Mouse (Mus musculus): ENCODE measurements around the gene Gp1ba. TPM values are rescaled to one million over a fixed set of nuclear protein-coding genes. Genes with fewer than 3 reads are reported as not detected.

Gene Gp1ba
- total and polyA plus RNA-seq, 3 experiments = 0.25 to 0.84 TPM; not detected in 1

DNA sequence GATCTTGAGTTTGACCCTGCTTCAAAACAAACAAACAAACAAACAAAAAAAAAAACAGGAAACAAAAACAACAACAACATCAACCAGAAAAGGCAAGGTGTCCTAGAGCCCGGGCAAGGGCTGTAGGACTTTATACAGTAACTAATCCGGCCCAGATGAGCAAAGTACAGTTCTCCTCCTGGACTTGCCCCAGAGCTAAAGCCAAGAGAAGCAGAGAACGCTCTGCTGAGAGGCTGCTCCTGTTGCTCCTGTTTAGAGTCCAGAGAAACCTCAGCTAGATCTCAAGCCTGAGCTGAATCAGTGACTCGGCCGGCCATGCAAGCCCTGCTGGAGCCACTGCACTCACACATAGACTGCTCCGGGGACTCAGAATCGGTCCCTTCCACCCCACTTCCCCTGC lies 8.8 kb upstream of the Gp1ba start:
- no peak for DNase-seq (ENCODE audit: extremely low read depth)
- H3K4me1 ChIP-seq (ENCODE audit: control insufficient read depth in 1 of 2, insufficient read depth in 2 of 2) = peaks cover 0 to 8% of the 10 kb centered on the region in 2 experiments; a peak in 2 of 4 replicates
- dilution Hi-C loops (cut with MboI; ENCODE audit: extremely low pct_ligation_motif_present, extremely low pct_unique_long_range_greater_than_20kb, low sequenced_read_pairs) (no loop called here), in situ Hi-C loops (cut with MboI; ENCODE audit: low pct_ligation_motif_present, low pct_unique_long_range_greater_than_20kb, low sequenced_read_pairs) (loop anchor here (5.0 kb wide), 1 partner anchor 122 kb away; no protein-coding TSS in a partner anchor)
- no peaks in the 10 kb centered on the region for H3K79me2 ChIP-seq (replicated peaks; ENCODE audit: control insufficient read depth, extremely low read depth, insufficient read depth, poor library complexity, severe bottlenecking)
- H3K4me3 ChIP-seq (replicated peaks in 1 of 3; ENCODE audit: low read depth in 2 of 3, low read length in 2 of 3, poor library complexity in 1 of 3) = no peak overlapping the region
- no peak overlapping the region for H3K9ac ChIP-seq (ENCODE audit: insufficient read depth, low read depth)
- no peaks in the 10 kb centered on the region for H3K36me3 ChIP-seq (replicated peaks in 1 of 2; ENCODE audit: control insufficient read depth in 1 of 2, insufficient read depth in 1 of 2, low read length in 1 of 2)
- H3K9me3 ChIP-seq (replicated peaks; ENCODE audit: low read length) = no peaks in the 10 kb centered on the region
- TF ChIP-seq HCFC1 (IDR thresholded peaks at IDR 0.05; ENCODE audit: low read depth, low read length) (no peak), UBTF (IDR thresholded peaks at IDR 0.05; ENCODE audit: low read depth, low read length) (no peak)
- no peaks in the 10 kb centered on the region for H3K27me3 ChIP-seq (replicated peaks)
- no peak overlapping the region for H3K27ac ChIP-seq (ENCODE audit: insufficient read depth, low read depth)
- no peak overlapping the region for H3K4me2 ChIP-seq (ENCODE audit: insufficient read depth, low read depth, poor library complexity, severe bottlenecking)

DNA sequence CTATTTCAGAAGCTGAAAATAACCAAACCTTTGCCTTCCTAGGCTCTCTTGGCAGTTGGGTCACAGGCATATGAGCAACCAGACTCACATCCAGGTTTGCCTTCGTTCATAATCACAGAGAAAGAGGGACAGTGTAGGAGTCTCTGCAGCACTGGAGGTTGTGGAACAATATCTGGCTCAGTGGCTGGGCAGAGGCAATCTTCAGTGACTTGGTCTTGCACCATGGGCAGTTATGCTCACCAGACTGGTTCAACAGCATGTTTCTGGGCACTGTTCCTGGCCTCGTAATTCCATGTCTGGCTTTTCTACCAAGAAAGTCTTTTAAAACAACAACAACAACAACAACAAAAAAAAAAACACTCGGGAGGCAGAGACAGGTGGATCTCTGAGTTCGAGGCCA lies 3.3 kb upstream of the Gp1ba start:
- dilution Hi-C loops (cut with MboI; ENCODE audit: extremely low pct_ligation_motif_present, extremely low pct_unique_long_range_greater_than_20kb, low sequenced_read_pairs) (no loop called here), in situ Hi-C loops (cut with MboI; ENCODE audit: low pct_ligation_motif_present, low pct_unique_long_range_greater_than_20kb, low sequenced_read_pairs) (no loop called here)
- H3K27ac ChIP-seq (ENCODE audit: insufficient read depth, low read depth) = no peak overlapping the region
- H3K9ac ChIP-seq (ENCODE audit: insufficient read depth, low read depth) = no peak overlapping the region
- H3K79me2 ChIP-seq (replicated peaks; ENCODE audit: control insufficient read depth, extremely low read depth, insufficient read depth, poor library complexity, severe bottlenecking) = no peaks in the 10 kb centered on the region
- H3K4me3 ChIP-seq (replicated peaks in 1 of 3; ENCODE audit: low read depth in 2 of 3, low read length in 2 of 3, poor library complexity in 1 of 3) = no peak overlapping the region
- no peaks in the 10 kb centered on the region for H3K27me3 ChIP-seq (replicated peaks)
- no peak overlapping the region for H3K4me2 ChIP-seq (ENCODE audit: insufficient read depth, low read depth, poor library complexity, severe bottlenecking)
- no peak for DNase-seq (ENCODE audit: extremely low read depth)
- peaks cover 0 to under 1% of the 10 kb centered on the region in 2 experiments; a peak in 1 of 4 replicates for H3K4me1 ChIP-seq (ENCODE audit: control insufficient read depth in 1 of 2, insufficient read depth in 2 of 2)
- H3K36me3 ChIP-seq (replicated peaks in 1 of 2; ENCODE audit: control insufficient read depth in 1 of 2, insufficient read depth in 1 of 2, low read length in 1 of 2) = peaks cover 0 to 5% of the 10 kb centered on the region in 2 experiments
- no peaks in the 10 kb centered on the region for H3K9me3 ChIP-seq (replicated peaks; ENCODE audit: low read length)
- no peak for TF ChIP-seq CHD2 (IDR thresholded peaks at IDR 0.05; ENCODE audit: low read length)
- no peak for TF ChIP-seq JUND (conservative IDR thresholded peaks at IDR 0.05; ENCODE audit: low read depth, low read length)
- TF ChIP-seq MAX (IDR thresholded peaks at IDR 0.05; ENCODE audit: low read length) = no peak
- no peak for TF ChIP-seq ZC3H11A (IDR thresholded peaks at IDR 0.05; ENCODE audit: low read depth, low read length)
- no peak for TF ChIP-seq E2F4 (IDR thresholded peaks at IDR 0.05; ENCODE audit: insufficient replicate concordance, low read depth, low read length)
- TF ChIP-seq ZNF384 (IDR thresholded peaks at IDR 0.05; ENCODE audit: low read depth, low read length) = no peak
- no peak for TF ChIP-seq MYC (IDR thresholded peaks at IDR 0.05; ENCODE audit: low read depth, low read length)
- no peak for TF ChIP-seq GABPA (IDR thresholded peaks at IDR 0.05; ENCODE audit: insufficient replicate concordance, low read depth, low read length)
- no peak for TF ChIP-seq MAZ (IDR thresholded peaks at IDR 0.05; ENCODE audit: low read depth, low read length)
- no peak for TF ChIP-seq ETS1 (conservative IDR thresholded peaks at IDR 0.05; ENCODE audit: low read depth, low read length)

DNA sequence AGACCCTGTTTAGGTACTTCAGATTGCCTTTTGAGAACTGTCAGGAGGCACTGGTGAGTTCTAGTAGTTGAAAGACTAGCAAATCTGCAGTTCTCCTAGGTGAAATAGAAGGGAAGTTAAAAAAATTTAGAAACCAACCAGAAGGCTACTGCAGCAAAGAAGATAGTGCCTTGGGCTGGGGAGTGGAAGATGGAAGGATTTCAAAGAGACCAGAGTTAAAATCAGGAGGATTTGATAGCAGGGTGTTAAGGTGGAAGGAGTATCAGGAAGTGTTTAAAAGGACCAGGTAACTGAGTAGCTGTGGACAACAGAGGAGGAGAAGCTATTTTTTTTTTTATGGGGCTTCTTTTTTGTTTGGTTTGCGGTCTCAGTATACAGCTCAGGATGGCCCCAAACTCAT lies 1.2 kb upstream of the Gp1ba start:
- no peak overlapping the region for H3K4me3 ChIP-seq (replicated peaks in 1 of 3; ENCODE audit: low read depth in 2 of 3, low read length in 2 of 3, poor library complexity in 1 of 3)
- no peaks in the 10 kb centered on the region for H3K79me2 ChIP-seq (replicated peaks; ENCODE audit: control insufficient read depth, extremely low read depth, insufficient read depth, poor library complexity, severe bottlenecking)
- no peak overlapping the region for H3K27ac ChIP-seq (ENCODE audit: insufficient read depth, low read depth)
- no peaks in the 10 kb centered on the region for H3K9me3 ChIP-seq (replicated peaks; ENCODE audit: low read length)
- no peak for DNase-seq (ENCODE audit: extremely low read depth)
- peaks cover 0 to 19% of the 10 kb centered on the region in 2 experiments for H3K36me3 ChIP-seq (replicated peaks in 1 of 2; ENCODE audit: control insufficient read depth in 1 of 2, insufficient read depth in 1 of 2, low read length in 1 of 2)
- no peak for TF ChIP-seq CHD1 (IDR thresholded peaks at IDR 0.05; ENCODE audit: low read depth, low read length)
- no peak for TF ChIP-seq ZNF384 (IDR thresholded peaks at IDR 0.05; ENCODE audit: low read depth, low read length)
- no peak for TF ChIP-seq POLR2A (IDR thresholded peaks at IDR 0.05; ENCODE audit: low read depth, low read length)
- no peak for TF ChIP-seq MAFK (IDR thresholded peaks at IDR 0.05; ENCODE audit: insufficient replicate concordance, low read length)
- TF ChIP-seq MXI1 (IDR thresholded peaks at IDR 0.05; ENCODE audit: low read depth, low read length) = no peak
- TF ChIP-seq ZKSCAN1 (IDR thresholded peaks at IDR 0.05; ENCODE audit: borderline replicate concordance, low read depth, low read length) = no peak
- no peak for TF ChIP-seq USF1 (IDR thresholded peaks at IDR 0.05; ENCODE audit: low read depth, low read length)
- TF ChIP-seq GABPA (IDR thresholded peaks at IDR 0.05; ENCODE audit: insufficient replicate concordance, low read depth, low read length) = no peak
- TF ChIP-seq E2F4 (IDR thresholded peaks at IDR 0.05; ENCODE audit: insufficient replicate concordance, low read depth, low read length) = no peak
- TF ChIP-seq EP300 (IDR thresholded peaks at IDR 0.05; ENCODE audit: low read length) = no peak
- TF ChIP-seq ZMIZ1 (IDR thresholded peaks at IDR 0.05; ENCODE audit: low read depth, low read length) = no peak
- H3K4me2 ChIP-seq (ENCODE audit: insufficient read depth, low read depth, poor library complexity, severe bottlenecking) = no peak overlapping the region
- in situ Hi-C loops (cut with MboI; ENCODE audit: low pct_ligation_motif_present, low pct_unique_long_range_greater_than_20kb, low sequenced_read_pairs) = no loop called here
- H3K27me3 ChIP-seq (replicated peaks) = no peaks in the 10 kb centered on the region
- no peaks in the 10 kb centered on the region for H3K4me1 ChIP-seq (ENCODE audit: control insufficient read depth in 1 of 2, insufficient read depth in 2 of 2)
- dilution Hi-C loops (cut with MboI; ENCODE audit: extremely low pct_ligation_motif_present, extremely low pct_unique_long_range_greater_than_20kb, low sequenced_read_pairs) = no loop called here
- no peak overlapping the region for H3K9ac ChIP-seq (ENCODE audit: insufficient read depth, low read depth)

All from CH12.LX (cell line).